15 mouse cellular contexts compared by ENCODE assay signal in the genomic region with DNA sequence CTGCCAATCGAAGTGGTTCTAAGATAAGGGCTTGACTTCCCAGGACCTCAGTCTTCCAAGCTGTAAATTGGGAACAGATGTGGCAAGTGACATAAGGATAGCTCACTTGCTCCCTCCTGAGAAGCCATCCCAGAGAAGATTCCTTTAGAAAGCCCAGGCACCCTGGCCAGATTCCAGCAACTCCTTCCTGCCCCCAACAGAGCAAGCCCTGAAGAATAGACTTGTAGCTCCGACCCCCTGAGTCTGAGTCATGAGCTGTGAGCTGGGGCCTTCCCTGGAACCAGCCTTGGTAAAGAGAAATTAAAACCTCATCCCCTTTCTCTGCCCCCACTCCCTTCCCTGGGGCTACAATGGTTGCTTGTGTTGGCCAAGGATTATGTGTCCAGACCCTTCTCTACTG. TPM values are rescaled to one million over a fixed set of nuclear protein-coding genes. Genes with fewer than 3 reads are reported as not detected.
"Had no signal": no experiment of that assay in that cellular context is flagged by ENCODE, and none has a peak within 500 bp of the region (broad histone marks: within the 10 kb centered on the region; RNA-seq: fewer than 3 reads in every experiment).

No protein-coding gene starts in this region.

- H3K9ac ChIP-seq: limb, embryonic 13.5 days; liver, embryonic 15.5 days; lung, embryonic 15.5 days; midbrain, embryonic 15.5 days had no signal

- H3K9me3 ChIP-seq: limb, embryonic 13.5 days; liver, embryonic 15.5 days; lung, embryonic 15.5 days; megakaryocyte, embryonic 14.5 days; midbrain, embryonic 15.5 days; neural tube, embryonic 13.5 days had no signal

- H3K4me2 ChIP-seq: liver, embryonic 11.5 days; liver, embryonic 15.5 days; midbrain, embryonic 11.5 days; midbrain, embryonic 15.5 days had no signal

- H3K4me3 ChIP-seq: liver, embryonic 15.5 days; lung, embryonic 15.5 days; megakaryocyte, embryonic 14.5 days; midbrain, embryonic 15.5 days had no signal

- H3K27ac ChIP-seq: limb, embryonic 13.5 days; liver, embryonic 15.5 days; lung, embryonic 15.5 days; macrophage; midbrain, embryonic 15.5 days; neural tube, embryonic 13.5 days had no signal

- H3K36me3 ChIP-seq: limb, embryonic 13.5 days; liver, embryonic 15.5 days; lung, embryonic 15.5 days; midbrain, embryonic 15.5 days; neural tube, embryonic 13.5 days had no signal

- DNase-seq: kidney, adult 11 months; retina, postnatal 1 day; right cerebral cortex, postnatal 4 days; thymus, postnatal 36 days had no signal

RNA-seq across cellular contexts. Expression of a gene that starts 23.1 kb away (rescaled TPM):
- polyA plus RNA-seq: kidney, embryonic 14.5 days; lung, embryonic 15.5 days; macrophage; neural tube, embryonic 13.5 days; stomach, embryonic 16.5 days had no signal
